Mouse (Mus musculus): ENCODE measurements around the gene Plxnb3.

Gene Plxnb3

DNA sequence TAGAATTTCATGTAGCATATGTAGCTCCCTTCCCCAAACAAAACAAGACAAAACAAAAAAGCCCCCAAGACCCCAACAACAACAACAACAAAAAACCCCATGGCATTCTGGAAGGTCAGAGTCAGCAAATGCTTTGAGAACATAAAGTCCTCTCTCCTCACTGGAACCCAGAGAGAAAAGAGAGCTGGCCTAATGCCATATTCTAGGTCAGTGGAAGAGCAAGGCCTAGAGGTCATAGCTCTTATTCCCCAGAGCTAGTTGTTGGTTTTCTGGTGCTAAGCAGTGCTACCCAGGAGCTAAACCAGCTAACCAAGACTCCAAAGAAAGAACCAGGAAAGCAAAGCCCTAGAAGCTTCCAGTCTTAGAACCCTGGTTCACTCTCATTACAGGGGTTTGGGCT is 28.8 kb downstream of the Plxnb3 start:
- in situ Hi-C loops (cut with MboI): loop anchor here (25.0 kb wide), 1 partner anchor 627 kb away; no protein-coding TSS in a partner anchor

DNA sequence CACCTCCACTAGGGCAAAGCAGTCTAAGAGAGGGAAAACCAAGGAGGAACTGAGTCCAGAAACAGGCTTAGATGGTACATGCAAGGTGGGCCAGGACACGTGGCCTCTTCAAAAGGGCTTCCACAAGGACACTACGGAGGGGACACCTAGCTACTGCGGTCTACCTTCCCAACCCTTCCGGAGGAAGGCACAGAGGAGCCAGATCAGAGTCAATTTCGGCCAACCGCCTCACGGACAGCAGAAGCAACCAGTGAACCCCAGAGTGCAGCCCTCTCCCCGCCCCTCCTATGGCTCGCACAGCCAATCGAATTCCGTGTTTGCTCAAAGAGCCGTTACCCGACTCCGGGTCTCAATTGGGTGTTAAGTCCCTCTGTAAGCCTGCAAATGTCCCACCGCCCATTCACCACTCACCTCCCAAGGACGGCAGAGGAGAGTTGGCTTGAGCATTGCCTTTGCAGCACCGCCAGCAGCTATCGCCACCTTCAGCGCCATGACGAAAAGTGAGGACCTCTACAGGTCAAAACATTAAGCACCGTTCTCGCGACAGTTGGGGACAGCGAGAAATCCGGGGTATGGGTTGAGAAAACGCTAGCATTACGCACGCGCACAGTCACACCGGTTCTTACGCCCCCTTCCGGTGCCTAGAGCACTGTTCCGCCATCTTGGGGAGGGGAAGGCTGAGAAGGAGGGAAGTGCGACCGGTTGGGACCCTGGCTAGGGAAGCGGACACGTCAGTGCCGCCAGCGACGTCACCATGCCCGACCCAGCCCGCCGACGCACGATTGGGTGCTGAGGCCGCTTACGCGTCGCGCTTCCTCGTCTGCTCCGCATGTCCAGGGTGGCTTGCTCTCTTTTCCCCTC is 29.7 kb downstream of the Plxnb3 start, which contains the start of the genes Idh3g and Ssr4:
Idh3g (minus strand) TSS at position 534 of the 861 bp plus-strand sequence.
Ssr4 (plus strand) TSS at position 665 of the 861 bp plus-strand sequence.
- in situ Hi-C loops (cut with MboI): loop anchor here (25.0 kb wide), 1 partner anchor 626 kb away; no protein-coding TSS in a partner anchor

GRCm38 (mm10) chrX:73787225-73787558 is 30.3 kb downstream of the Plxnb3 start:
- in situ Hi-C loops (cut with MboI): loop anchor here (25.0 kb wide), 1 partner anchor 625 kb away; no protein-coding TSS in a partner anchor

GRCm38 (mm10) chrX:73788501-73788900 is 31.6 kb downstream of the Plxnb3 start:
- in situ Hi-C loops (cut with MboI): loop anchor here (25.0 kb wide), 1 partner anchor 624 kb away; no protein-coding TSS in a partner anchor

- in situ Hi-C loops (cut with MboI): loop anchor here (10.0 to 25.0 kb wide), 2 partner anchors 172 to 619 kb away; partner anchors contain the start of gene Hcfc1
Measured at GRCm38 (mm10) chrX:73793039-73793438, 36.1 kb downstream of the Plxnb3 start.

DNA sequence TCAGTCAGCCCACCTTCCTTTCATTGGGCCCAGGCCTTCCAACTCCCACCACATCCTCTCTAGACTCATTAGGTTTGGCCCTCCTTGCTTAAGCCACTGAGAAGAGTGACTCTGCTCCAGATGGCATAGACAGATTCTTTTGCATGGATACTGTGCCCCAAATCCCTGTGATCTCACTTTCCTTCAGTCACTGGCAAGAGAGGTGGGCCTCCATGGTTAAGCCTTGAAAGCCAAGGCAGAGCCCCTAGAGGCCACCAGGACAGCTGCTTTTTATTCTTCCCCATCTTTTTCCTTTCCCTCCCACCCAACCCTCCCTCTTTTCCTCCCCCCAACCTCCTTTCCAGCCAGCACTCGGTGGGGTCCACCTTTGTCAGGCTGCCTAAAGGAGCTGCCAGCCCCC is 36.6 kb downstream of the Plxnb3 start:
- in situ Hi-C loops (cut with MboI): loop anchor here (10.0 to 25.0 kb wide), 2 partner anchors 171 to 619 kb away; partner anchors contain the start of gene Hcfc1

- in situ Hi-C loops (cut with MboI): loop anchor here (10.0 to 25.0 kb wide), 2 partner anchors 167 to 615 kb away; partner anchors contain the start of gene Hcfc1
Measured at GRCm38 (mm10) chrX:73797511-73797910, 40.6 kb downstream of the Plxnb3 start.

DNA sequence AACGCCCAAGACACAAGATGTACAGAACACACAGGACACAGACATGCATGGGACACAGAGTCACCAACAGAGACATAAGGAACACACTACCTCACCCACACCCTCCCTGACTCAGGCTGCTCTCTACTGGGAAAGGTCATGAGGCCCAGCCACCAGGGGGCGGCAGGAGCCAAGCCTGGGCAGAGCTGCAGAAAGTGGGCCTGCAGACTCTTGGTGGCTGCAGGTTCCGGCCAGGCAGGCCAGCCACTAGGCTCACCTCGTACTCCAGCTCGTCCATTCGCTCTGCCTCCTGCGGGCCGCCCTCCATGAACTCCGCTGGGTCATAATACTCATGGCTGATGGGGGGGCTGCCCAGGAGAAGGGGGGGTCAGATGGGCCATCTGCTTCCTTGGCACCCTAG is 41.6 kb downstream of the Plxnb3 start:
- in situ Hi-C loops (cut with MboI): loop anchor here (10.0 to 25.0 kb wide), 2 partner anchors 166 to 614 kb away; partner anchors contain the start of gene Hcfc1

- in situ Hi-C loops (cut with MboI): no loop called here
Measured at GRCm38 (mm10) chrX:73805814-73806213, 48.9 kb downstream of the Plxnb3 start.

DNA sequence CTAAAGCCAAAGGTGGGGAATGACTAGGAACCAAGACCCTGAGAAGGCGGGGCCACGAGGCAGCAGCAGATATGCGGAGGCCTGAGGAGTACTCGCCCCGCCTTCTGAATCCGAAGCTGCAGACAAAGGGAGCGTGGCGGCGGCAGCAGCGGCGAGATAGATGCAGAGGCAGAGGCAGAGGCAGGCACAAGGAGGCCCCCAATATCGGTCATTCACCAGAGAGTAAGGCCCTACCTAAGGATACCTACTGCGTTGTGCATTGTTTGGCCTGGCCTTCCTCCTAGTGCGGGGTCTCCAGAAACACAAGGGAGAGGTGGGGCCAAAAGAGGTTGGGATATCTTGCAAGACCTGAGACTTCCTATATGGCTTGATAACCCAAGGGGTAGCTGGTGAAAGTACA is 58.2 kb downstream of the Plxnb3 start:
- in situ Hi-C loops (cut with MboI): no loop called here

DNA sequence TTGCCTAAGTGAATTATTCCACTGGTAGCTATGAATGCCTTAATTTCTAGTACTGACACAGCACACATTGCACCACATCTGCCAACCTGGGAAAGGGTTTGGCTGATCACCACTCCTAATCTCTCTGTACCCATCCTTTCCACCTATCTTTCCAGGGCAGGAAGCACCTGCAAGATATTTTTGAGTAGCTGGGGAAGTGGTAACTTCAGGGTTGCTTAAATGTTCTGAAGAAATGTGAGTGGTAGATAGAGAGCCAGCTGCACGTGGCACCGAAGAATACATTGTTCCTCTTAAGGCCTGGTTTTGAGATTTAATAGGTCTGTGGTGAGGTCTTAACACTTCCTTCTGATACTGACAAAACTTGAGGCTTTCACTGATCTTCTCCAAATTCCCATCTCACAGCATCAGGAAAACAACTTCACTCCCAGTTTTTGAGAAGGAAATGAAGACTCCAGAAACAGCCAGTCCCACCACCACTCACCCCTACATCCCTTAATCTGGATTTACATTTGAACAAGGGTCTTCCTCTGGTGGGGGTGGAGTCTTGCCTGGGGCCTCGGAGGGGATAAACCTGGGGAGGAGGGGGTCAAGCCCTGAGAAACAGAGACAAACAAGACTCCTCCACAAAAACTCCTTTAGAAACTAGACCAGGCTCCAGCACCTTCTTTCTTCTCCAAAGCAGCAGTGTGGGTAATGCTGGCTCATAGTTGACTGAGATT is 59.9 kb downstream of the Plxnb3 start:
- in situ Hi-C loops (cut with MboI): no loop called here
